Mouse (Mus musculus) common myeloid progenitor, adult 5-6 weeks (primary cell): ENCODE data around the gene Prickle2. TPM values are rescaled to one million over a fixed set of nuclear protein-coding genes. Genes with fewer than 3 reads are reported as not detected.

Source experiments
- ATAC-seq: replicated peaks from 2 replicates; pipeline ENCODE4 v1.8.0; 2016; ENCODE audit warnings: low read depth, mild to moderate bottlenecking, moderate TSS enrichment, inconsistent platforms; ENCODE audit not compliant: poor library complexity, severe bottlenecking
- total RNA-seq: library from RNA; stranded (forward); fragments of 200-1000, 187-1606 nt; gene quantifications from 2 replicates; pipeline ENCODE4 v1.2.3, GENCODE M21; 2017

Prickle2 gene
- total RNA-seq = not detected in 2 replicates

DNA sequence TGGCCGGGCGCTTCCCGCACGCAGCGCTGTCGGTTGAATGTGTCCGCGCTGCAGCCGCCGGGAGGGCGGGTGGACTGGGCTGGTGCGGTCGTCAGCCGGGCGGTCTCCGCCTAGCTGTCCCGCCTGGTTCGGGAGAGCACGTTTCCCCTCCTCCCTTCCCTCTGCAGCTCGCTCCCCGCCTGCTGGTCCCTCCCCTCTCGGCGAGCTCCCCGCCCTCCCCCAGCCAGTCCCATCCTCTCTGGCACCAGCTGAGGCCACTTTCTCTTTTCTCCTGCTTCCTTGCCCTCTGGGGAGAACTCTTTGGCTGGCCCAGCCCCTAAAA is at the start of gene Prickle2:
Gene Prickle2 (minus strand): TSS at position 11 of the 322 bp plus-strand sequence.
- peak; percentile 81 for ATAC-seq

DNA sequence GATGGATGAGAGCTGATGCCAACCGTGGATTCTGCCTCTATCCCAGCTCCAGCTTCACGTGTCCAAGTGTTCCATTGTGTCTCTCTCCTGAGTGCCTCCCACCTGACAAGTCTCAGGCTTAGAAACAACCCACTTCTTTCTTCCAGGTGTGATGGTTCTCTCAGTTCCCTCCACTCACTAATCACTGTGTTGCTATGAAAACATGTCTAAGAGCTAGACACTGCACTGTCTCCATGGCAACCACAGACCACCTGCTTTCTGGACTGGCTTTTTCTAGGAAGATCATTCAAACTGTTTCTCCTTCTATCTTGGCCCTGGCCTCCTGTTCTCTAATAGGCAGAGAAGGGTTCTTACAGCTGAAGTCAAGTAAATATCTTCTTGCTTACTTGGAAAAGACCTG is 46.8 kb upstream of the Prickle2 start:
- ATAC-seq = no peak

DNA sequence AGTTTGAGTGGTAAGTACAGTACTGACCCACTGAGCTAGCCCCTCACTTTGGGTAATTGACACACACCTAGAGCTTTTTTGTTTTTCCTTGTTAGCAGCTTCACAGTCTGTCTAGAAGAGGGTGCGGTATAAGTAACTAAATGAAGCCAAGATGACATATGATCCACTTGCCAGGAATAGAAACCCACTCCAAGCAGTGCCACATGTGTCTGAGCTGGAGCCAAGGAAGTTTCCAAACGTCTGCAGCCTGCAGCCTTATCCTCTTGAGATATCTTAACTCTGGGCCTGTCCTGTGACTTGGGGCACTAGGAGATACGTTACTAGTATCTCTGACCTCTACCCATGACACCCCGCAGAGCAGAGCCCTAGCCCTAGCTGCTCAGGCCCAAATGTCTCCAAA is 43.5 kb upstream of the Prickle2 start:
- no peak for ATAC-seq

DNA sequence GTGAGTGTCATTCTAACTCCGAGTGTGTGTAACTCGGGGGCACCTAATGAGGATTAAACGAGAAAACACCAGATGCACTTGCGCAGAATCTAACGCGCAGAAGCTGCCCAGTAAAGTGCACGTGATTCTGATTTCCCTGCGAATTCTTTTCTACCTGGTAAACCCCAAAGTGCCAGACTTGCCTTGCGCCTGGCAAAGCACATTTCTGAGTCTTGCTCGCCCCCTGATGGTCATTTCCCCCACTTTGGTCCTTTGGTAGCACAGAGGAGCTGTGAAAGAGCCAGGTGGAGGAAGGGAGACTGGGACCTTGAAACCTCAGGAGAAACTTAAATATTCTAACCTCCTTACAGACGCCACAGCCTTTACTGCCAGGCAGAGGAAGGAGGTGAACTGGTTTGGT is 37.6 kb upstream of the Prickle2 start:
- ATAC-seq = no peak

DNA sequence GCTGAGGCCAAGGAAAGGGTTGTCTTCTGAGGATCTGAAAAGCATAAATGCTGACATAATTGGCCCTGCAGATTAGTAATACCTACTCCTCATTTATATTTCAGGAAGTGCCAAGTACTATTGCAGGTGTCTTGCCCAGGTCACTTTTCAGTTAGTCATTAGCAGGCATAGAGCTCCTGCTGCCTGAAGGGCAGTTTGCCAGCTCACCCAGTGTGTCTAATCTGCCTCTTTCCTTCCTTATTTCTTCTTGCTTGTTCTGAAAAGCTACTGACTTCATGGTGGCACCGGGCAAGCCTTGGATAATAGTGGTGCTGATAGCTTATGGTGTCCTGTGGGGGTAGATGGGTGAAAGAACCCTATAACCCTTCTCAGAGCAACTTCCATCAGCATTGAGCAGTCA is 31.2 kb upstream of the Prickle2 start:
- no peak for ATAC-seq

DNA sequence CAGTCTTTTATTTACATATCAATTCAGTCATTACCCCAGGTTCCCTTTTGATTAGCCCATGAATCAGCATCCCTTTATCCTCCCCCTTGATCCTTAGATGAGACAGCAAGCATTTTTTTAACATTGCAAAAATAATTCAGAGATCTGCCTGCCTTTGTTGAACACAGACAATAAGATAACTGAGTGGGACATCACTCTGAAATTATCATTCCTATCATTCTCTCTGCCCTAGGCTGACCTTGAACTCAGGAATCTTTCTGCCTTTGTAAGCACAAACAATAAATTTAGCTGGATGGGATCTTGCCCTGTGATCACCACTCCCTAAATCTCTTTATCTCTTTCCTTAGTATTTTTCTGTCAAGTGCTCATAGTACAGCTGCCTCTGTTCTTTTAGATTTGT is 27.7 kb upstream of the Prickle2 start:
- no peak for ATAC-seq

DNA sequence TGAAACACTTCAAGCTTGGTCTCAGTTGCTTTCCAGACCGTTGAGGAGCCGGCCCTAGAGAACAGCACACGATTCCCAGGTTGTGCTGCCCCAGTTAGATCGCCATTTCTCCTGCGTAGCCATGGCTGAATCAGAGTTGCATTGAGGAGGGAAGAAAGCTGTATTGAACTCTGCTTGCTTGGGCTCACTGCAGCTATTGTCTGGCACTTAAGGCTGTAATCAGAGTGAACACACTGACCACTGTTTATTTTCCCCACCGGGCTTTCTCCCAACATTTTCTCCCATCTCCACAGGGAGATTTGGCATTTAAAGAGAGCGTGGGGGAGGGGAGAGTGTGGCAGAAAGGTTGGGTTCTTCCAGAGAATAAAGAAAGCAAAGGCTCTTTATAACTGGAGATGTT is 22.6 kb upstream of the Prickle2 start:
- no peak for ATAC-seq

DNA sequence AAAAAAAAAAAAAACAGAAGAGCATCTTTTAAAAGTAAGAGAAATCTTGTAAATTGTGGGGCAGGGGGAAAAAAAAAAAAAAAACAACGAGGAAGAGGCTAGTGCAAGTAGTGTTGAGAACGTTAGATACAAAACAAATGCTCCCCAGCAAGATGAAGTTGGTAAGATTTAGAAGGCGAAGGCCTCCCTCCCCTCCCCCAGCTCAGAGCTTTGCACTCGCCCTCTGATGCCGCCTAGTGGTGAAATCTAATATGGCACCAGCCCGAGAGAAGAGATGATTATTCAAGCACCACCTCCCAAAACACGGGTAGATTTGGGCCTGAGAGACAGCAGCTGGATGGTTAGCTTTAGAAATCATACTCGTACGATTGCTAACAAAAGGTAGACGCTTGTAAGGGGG is 22.1 kb upstream of the Prickle2 start:
- ATAC-seq = peak; percentile 84

DNA sequence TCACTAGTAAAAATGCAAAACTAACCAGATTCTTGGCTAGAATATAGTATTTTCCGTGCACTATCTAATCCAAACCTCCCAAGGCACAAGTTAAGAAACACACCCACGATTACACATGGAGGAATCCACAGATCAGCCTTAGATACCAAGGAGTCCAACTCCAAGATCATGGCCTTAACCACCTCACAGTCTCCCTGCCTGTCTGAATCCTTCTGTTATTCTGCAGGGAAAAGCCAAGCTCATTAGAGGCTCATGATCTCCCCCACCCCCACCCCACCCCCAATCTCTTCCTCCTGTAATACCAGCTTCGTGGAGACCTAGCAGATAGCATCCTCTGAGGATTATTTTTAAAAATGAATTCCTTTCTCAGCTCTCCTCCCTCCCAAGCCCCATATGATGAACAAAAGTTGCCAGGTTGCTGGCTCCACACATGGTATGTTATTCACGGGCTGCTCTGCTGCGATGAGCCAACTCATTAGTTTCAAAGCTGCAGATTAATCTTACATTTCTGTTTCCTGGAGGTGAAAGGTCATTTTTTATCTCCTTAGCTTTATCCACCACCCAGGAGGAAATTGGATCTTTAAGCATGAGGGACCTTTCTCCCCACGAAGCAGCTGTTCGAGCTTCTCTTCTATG is 21.5 kb upstream of the Prickle2 start:
- ATAC-seq = no peak

DNA sequence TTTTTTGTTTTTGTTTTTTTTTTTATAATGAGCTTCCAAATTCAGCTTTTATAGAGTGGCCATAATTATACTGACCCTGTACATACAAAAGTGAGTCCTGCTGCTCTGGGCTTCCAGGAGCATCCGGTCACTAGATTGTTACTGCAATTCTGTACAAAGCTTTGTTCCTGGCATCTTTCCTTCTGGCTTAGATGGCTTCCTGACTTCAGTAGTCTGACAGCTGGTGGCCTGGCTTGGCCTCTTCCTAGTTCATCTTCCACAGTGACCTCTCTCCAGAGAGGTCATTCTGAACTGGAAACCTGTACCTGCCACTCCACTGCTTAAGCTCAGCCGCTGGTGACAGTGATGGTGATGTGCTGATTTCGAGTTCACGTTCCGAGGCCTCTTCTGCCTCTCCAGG is 20.2 kb upstream of the Prickle2 start:
- ATAC-seq = no peak

DNA sequence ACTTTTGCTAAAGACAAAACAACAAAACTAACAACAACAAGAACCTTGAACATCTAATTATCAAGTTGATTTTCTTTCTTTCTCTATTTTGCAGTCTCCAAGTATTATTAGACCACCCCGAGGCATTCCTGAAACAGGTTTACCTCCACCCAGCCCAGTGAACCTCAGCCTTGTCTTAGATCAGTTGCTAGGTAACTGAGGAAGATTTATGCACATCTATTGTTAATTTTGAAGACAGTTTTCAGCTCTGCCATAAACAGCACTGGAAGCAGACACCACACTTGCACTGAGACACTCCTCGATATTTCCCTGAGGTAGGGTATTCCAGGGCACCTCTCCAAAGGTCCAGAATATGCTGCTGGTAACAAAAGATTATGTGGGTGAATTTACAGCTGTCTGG is 18.4 kb upstream of the Prickle2 start:
- ATAC-seq = no peak

DNA sequence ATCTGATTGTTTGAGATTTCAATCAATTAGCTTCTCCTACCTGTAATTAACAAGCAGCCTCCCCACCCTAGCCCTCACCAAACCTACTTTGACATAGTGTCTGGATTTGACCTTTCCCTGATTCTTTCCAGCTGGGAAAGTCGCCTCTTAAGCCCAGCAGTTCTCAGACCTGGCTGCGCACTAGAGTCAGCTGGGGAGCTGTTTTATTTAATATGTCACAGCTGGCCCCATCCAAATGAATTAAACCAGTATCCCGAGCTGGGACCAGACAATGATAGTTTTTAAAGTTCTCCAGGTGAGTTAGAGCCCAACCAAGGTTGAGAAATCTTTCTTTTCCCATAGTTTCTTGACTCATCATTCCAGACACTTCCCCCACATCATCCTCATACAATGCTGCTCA is 9.9 kb upstream of the Prickle2 start:
- ATAC-seq = no peak

DNA sequence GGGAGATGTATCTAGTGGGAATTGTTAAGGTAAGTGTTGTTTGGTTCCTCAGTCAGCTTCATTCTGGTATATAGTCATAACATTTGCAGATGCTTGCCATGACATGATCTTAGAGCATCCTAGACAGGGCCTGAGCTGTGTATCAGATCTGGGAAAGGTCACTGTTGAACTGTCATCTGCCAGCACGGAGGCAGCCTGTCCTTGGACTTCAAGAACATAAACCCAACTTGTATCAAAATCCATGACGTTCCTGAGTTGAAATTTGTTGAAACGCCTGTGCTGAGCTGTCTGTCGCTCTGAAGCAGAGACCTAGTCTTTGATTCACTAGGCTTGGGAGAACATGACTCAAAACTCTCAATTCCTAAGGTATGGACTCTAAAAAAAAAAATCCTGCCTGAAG is 8.8 kb upstream of the Prickle2 start:
- no peak for ATAC-seq

DNA sequence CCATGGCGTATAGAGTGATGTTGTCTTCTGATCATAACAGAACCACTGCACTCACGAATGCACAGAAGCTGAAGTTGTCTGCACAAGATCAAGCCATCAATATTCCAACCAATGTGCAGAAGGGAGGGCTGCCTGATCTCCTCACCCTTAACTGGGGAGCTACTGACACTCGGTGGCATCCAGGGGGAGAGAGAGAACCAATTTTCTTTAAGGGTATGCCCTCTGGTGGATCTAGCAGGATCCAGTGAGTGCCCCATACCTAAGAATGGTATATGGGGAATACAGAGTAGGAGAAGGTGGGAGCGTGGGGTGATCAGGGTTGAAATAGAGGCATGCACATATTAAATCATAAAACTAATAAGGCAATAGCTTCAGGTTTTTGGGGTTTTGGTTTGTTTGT is 2.2 kb upstream of the Prickle2 start:
- ATAC-seq = no peak

DNA sequence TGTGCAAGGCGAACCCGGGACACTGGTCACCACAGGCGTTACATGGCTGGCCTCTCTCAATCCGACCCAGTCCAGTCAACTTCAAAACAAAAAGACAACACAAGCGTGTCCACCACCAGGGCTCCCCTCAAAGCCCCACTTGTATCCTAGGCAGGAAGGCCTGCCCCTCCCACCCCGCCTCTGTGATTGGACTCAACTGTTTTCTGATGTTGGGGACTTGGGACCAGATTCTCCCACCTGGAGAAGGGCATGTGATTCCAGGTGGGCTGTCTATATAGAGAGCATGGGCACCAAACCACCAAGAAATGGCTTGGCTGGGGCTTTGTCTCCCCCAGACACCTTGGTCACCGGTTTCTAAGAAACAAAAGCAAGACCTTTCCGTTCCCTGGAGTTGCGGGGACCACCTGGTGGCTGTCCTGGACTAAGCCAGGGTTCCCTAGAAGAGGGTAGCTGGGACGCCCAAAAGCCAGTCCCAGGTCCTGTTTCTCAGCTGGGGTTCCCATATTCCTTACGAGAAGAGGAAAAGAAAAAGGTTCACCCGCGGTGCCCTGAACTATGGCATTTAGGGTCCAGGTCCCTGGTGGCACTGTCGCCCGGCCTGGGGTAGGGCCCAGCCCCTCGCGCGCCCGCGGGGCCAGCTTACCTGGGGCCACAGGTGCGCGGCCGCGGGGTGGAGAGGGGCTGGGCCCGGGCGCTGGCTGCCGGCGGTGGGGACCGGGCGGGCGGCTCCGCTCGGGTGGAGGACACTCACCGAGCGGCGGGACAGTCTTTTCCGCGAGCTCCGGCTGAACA is 406 bp downstream of the Prickle2 start:
- ATAC-seq = no peak

DNA sequence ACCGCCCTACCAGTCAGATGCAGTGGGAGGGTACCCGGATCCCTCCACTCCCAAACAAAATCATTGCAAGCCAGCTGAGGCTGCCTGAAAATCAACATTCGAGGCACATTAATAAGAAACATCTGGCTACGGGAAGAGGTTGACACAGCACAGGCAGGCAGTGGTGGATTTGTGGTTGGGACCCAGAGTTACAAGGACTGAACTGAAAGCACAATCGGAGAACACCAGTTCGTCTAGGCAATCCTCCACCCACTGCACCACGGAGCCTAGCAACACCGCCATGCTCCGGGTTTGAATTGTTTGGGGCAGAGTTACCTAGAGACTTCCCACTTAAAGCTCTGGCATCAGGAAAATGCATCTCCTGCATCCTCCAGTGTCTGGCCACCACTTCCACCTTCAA is 1.1 kb downstream of the Prickle2 start:
- ATAC-seq = no peak

DNA sequence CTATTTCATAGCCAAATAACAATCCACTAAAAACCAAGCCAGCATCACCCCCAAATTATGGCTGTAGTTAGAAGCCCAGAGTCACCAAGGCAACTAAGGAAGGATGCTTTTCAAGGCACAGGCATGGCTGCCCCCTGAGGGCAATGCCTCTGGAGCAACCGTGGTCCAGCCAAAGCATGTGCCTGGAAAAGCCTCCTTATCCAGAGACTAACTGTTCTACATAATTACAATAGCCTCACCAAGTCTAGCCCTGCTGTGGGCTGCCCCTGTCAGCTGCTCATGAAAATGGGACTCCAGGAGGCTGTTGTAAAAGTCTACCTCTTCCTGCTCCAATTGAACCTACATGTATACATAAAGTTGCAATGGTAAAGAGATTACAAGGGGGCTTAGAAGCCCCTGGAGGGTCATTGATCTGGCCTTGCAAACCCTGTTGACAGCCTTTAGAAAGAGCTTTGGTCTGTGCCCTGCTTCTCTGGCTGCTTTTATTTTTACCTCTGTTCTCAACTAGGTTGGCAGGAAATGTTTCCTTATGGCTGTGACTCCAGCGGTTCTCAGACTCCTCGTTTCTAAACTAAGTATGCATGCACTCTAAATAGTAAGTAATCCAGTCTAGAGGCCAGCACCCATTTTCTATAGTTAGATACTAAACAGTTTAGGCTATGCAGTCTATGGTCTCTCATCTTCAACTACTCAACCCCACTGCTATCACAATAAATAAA is 6.3 kb downstream of the Prickle2 start:
- ATAC-seq = no peak

DNA sequence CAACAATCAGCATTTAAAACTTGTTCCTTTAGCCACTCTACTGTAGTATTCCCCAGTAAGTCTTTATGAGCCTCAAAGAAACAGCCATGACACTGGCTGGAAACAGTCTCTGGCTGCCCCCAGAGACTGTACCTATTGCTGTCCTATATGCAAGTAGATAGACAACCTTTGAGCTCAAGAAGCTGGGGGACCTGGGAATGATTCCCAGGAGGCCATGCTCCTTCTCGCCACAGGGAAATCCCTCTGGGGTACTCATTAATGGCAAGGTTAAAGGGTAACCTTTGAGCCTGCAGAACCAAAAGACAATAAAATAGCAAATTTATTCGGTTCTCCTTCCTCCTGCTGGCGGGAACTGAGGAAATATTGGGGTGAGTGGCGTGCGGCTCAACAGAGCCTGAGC is 8.1 kb downstream of the Prickle2 start:
- ATAC-seq = no peak

DNA sequence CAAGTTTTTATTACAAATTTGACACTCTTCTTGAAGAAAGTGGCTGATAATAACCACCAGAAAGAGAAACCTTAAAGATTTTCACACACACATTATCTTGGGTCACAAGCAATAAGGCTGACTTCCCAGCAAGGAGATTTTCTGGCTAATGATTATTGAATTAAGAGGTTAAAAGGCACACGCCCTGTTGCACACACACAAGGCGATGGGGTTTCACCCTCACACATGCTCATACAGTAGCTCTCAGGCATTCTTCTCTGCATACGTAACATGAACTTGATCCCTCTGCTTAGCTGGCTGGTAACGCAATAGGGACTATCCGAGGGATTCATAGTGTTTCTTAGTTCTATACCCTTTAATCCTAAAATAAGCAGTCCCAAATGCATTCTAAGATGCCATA is 18.6 kb downstream of the Prickle2 start:
- no peak for ATAC-seq

DNA sequence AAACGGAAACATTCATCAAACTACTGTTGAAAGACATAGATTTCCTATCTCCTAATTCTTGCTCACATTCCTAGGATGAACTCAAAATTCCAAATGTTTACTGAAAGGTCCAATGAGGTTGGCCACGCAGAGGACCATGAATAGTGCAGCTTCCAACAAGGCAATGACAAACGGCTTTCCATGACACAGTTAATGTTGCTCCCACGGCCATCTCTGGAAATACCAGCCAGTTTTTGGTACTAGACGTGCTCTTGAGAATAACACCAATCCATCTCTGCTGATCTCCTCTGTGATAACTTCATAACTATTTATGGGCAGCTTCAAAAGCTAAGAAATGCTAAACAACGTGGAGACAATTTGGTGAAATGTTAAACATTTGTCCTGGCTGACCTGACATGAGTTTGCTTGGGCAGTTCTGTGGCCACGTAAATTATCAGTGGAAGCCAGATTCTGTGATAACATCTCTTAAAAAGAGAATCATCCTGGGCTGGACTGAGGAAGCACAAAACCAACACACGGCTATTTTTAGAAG is 31.5 kb downstream of the Prickle2 start:
- ATAC-seq = no peak

DNA sequence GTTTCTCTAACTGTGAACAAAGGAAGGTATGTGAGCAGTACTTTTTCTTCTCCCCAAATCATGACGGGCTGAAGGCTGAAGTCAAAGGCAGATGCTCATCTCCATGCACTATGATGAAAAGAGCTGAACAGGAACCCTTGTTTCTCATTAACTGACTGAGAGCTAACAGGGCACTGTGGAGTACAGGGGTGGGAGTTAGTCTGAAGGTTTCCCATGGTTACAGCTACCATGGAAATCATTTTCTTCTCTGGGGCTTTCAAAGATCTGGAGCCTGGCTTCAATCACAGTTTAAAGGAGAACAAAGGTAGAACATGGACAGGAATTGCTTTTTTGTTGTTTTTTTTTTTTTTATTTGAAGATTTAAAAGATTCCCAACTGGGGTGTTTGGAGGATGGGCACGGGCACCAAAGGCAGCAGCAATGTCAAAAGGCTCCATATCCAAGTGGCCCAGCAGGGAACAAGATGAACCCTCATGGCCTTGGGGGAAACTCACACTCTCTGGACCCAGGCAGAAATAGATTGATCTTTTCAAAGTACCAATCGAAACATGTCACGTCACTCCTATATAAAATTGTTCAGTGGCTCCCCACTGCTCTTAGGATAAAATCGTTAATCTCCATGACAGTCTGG is 35.3 kb downstream of the Prickle2 start:
- ATAC-seq = no peak
